Comparison of ENCODE assay signal across 8 mouse cellular contexts in genomic region chr4:149485053-149485824, GRCm38 (mm10). TPM values are rescaled to one million over a fixed set of nuclear protein-coding genes. Genes with fewer than 3 reads are reported as not detected.
DNase-seq lines count a peak whose midpoint lies in the region; ATAC-seq lines count a peak whose summit lies in the region.

Gene Nmnat1 (minus strand): TSS chr4:149485202.
Gene Lzic (plus strand): TSS chr4:149485229.

- no peaks in the 10 kb centered on the region for H3K9me3 ChIP-seq in hindbrain, embryonic 13.5 days

- H3K4me2 ChIP-seq in hindbrain, embryonic 13.5 days: peak within 1 kb of the TSS; percentile 91

- ATAC-seq in hindbrain, embryonic 13.5 days (ENCODE audit: low FRiP score): peak; percentile 98

- peak within 1 kb of the TSS; percentile 80 for H3K27ac ChIP-seq in hindbrain, embryonic 13.5 days

- H3K4me1 ChIP-seq in hindbrain, embryonic 13.5 days (replicated peaks): peaks cover 31% of the 10 kb centered on the region

- H3K9ac ChIP-seq in hindbrain, embryonic 13.5 days: peak within 1 kb of the TSS; percentile 84

- H3K4me3 ChIP-seq in hindbrain, embryonic 13.5 days: peak within 1 kb of the TSS; percentile 81

- peak; percentile 93 for DNase-seq in NIH3T3 (ENCODE audit: low read depth)
- peak; percentile 96 to 97 for DNase-seq in cerebellum, postnatal 10 days
- DNase-seq in frontal cortex, postnatal 10 days (ENCODE audit: low spot score in 2 of 2): peak; percentile 85 to 93
- peak; percentile 84 to 87 for DNase-seq in layer of hippocampus, postnatal 25 days (ENCODE audit: extremely low spot score in 1 of 2, low spot score in 1 of 2)
- DNase-seq in lung, postnatal 25 days (ENCODE audit: low spot score): peak; percentile 93
- peak; percentile 94 for DNase-seq in retina, embryonic 14.5 days (ENCODE audit: low spot score)
- peak; percentile 92 for DNase-seq in thymus, postnatal 4 days

- no peaks in the 10 kb centered on the region for H3K27me3 ChIP-seq in hindbrain, embryonic 13.5 days

- peaks cover 37% of the 10 kb centered on the region for H3K36me3 ChIP-seq in hindbrain, embryonic 13.5 days

- under 1% methylated on average over 60 of the region's 60 CpGs for WGBS in hindbrain, embryonic 13.5 days

RNA-seq across cellular contexts. Expression of gene Nmnat1, which starts in this region (rescaled TPM):
- polyA plus RNA-seq in hindbrain, embryonic 13.5 days (2015; fragmentation: Nextera tagmentation; extraction: Ambion mirVana): 9.2 and 10.3 TPM in 2 replicates
- 1 to 10 TPM; 8.0 to 8.4 TPM for total RNA-seq in layer of hippocampus, postnatal 25 days (2021)

RNA-seq across cellular contexts. Expression of gene Lzic, which starts in this region (rescaled TPM):
- 42.4 and 45.1 TPM in 2 replicates for polyA plus RNA-seq in hindbrain, embryonic 13.5 days (2015; fragmentation: Nextera tagmentation; extraction: Ambion mirVana)
- 10 to 100 TPM; 19.5 to 21.5 TPM for total RNA-seq in layer of hippocampus, postnatal 25 days (2021)

Comparison
In these comparisons a context has a peak if more than half of its experiments do, and no peak if none do; other contexts are left out.
1. Peak in every context shown above with its lines: DNase-seq, ATAC-seq, H3K4me3 ChIP-seq and H3K27ac ChIP-seq.